Mouse (Mus musculus) testis, postnatal 10 days (tissue): Measurements from ENCODE around the gene Gm3285.
A peak's percentile ranks its signal among the peaks of the same experiment; 100 is the strongest.

ENCODE experiments used
- DNase-seq: peaks from one replicate; pipeline ENCODE4 v3.0.0; 2021; ENCODE audit warnings: low spot score

Gene Gm3285

DNA sequence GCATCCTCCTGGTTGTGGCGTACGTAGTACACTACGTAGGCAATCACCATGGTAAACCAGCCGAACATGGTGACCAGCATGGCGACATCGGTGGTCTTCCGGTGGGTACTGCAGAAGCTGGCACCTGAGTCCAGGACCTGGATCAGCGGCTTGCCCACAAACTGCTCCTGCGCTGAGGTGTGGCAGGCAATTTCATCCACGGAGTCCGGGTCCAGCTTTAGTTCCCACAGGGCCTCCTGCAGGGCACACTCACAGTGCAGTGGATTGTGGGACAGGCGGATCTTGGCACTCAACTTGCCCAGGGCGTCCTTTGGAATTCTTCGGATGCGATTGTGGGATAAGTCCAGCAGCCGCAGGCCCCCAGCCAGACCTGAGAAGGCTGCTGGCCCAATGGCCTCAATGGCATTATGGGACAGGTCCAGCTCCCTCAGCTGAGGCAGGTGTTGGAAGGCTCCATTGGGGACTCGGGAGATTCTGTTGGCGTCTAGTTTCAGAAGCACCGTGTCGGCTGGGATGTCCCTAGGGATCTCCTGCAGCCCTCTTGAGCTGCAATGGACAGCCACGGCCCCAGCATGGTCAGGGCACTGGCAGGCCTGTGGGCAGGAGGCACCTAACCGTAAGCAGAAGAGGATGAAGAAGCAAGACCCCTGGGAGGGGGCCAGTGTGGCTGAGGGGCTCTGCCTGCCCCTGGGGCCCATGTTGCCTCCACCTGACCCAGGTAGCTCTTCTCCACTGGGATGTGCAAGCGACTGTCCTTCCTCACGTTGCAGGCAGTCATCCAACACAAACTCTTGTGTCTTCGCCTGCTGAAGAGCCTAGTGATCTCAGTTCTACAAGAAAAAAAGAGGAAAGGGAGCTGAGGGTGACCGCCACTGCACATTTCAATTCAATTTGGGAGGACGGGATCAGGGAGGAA is 39.4 kb downstream of the Gm3285 start:
- DNase-seq: no peak

DNA sequence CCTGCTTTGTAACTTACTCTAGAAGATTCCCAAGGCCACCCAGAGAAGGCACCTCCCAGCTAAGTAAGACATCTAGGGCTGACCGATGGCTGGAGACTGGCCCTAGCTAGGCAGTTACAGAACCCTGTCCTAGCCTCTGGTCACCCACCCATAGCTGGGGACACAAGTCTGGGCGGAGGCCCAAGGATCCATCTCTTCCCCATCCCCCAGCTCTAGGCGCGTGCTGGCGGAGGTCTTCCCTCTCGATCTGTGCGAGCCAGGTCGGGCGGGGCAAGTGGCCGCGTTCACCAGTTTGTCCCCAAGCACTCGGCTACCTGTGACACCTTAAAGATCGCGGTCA is 40.1 kb downstream of the Gm3285 start:
- peak; percentile 58 for DNase-seq

DNA sequence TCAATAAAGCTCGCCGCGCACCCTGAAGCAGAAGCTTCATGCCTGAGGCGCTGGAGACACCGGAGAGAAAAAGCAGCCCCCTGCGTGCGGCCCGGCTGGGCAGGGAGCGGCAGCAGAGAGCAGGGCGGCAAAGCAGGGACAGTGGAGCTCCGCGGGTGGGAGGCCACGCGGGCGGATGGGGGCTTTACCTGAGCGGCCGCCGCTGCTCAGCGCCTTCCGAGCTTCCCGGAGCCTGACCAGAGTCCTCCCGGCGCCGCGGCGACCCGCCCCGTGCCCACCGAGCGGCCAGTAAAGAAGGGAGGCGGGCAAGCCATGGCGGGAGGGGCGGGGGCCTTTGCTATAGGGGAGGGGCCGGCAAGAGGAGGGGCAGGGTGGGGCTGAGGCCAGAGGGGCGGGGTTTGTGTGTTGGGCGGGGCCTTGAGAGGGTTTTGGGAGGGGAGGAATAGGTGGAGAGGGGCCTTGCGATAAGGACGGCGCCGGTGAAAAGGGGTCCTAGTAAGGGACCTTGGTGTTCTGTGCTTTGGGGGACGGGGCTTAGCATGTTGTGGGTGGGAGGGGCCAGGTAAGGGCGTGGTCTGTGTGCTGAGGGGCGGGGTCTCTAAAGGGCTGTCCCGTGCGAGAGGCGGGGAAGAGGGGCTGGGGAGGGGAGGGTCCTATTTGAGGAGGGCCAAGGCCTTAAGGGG is 40.6 kb downstream of the Gm3285 start, which contains the start of gene Lrrc3:
Lrrc3 (minus strand) TSS at position 326 of the 683 bp plus-strand sequence.
- peak; percentile 81 for DNase-seq

DNA sequence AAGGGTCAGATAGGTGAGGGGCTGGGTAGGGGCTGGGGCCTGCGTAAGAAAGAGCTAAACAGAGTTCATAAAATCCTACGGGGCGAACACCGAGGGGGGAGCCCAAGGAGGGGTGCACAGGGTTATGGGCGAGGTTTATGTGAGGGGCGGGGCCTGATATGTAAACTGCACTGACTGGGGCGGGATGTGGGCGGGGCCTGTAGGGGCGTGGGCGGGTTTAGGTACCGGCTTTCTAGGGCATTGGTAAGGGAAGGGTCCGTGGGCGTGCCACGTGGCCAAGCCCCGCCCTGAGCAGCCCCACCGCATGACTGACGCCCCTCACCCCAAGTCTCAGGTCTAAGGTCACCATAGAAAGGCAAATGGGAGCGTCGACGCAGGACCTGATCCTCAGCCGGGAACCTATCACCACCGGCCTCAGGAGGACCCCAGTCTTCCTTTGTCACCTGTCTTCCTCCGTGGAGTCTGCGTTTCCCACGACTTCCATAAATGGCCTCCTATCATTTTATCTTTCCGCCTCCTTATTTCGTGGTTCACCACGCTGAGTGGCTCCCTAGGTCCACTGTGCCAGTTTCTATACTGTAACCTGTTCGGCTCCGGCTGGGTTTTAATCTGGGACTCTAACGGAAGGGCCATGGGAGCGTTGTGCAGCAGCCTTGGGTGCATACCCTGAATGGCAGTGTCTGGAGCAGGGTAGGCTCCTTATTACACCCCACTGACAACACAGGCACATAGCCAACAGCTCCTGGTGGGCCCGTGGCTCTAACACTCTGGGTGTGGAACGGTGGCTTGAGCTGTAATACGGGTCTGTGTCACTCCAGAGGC is 41.3 kb downstream of the Gm3285 start:
- DNase-seq: peak; percentile 71
